Mouse (Mus musculus) hindbrain, embryonic 14.5 days (tissue): ENCODE results near the gene Vrtn. TPM values are rescaled to one million over a fixed set of nuclear protein-coding genes. Genes with fewer than 3 reads are reported as not detected.

Source experiments
- ATAC-seq: fragments of 200-750 bp; cut with Nextera tagmentation; 2 replicates; pipeline ENCODE4 v1.8.0; 2017; ENCODE audit warnings: moderate number of reproducible peaks, mild to moderate bottlenecking, moderate TSS enrichment, moderate library complexity; ENCODE audit not compliant: low FRiP score
- DNase-seq: peaks from one replicate; pipeline ENCODE4 v3.0.0-alpha.2; 2015; ENCODE audit warnings: low spot score
- H3K27ac ChIP-seq: fragments of 300-500 bp; sonication (generic); 2 replicates; pipeline ENCODE4 v1.5.1; 2014; ENCODE audit warnings: mild to moderate bottlenecking, moderate library complexity
- H3K27me3 ChIP-seq: fragments of 300-500 bp; sonication (generic); 2 replicates; pipeline ENCODE4 v1.6.1; 2014; ENCODE audit warnings: mild to moderate bottlenecking, low read length, mixed read lengths; ENCODE audit not compliant: control insufficient read depth, insufficient read depth
- H3K36me3 ChIP-seq: fragments of 300-500 bp; sonication (generic); replicated peaks from 2 replicates; pipeline ENCODE4 v1.6.1; 2014; ENCODE audit not compliant: control insufficient read depth, insufficient read depth
- H3K4me1 ChIP-seq: fragments of 300-500 bp; sonication (generic); replicated peaks from 2 replicates; pipeline ENCODE4 v1.6.1; 2014; ENCODE audit warnings: antibody characterized with exemption, low read length, mixed read lengths; ENCODE audit not compliant: control insufficient read depth, insufficient read depth
- H3K4me2 ChIP-seq: fragments of 300-500 bp; sonication (generic); replicated peaks from 2 replicates; pipeline ENCODE4 v1.6.1; 2014; ENCODE audit warnings: mild to moderate bottlenecking, moderate library complexity
- H3K4me3 ChIP-seq: fragments of 300-500 bp; sonication (generic); replicated peaks from 2 replicates; pipeline ENCODE4 v1.5.1; 2014; ENCODE audit warnings: mild to moderate bottlenecking, low read length
- H3K9ac ChIP-seq: fragments of 300-500 bp; sonication (generic); 2 replicates; pipeline ENCODE4 v1.6.1; 2014
- H3K9me3 ChIP-seq: fragments of 300-500 bp; sonication (generic); 2 replicates; pipeline ENCODE4 v1.6.1; 2016; ENCODE audit warnings: low read length; ENCODE audit not compliant: control insufficient read depth
- WGBS: fragments of 180-500 bp; shearing (Covaris S2); extraction: QIAGEN DNeasy Blood & Tissue Kit; methylation state at CpG from one replicate; pipeline ENCODE4 v1.1.7; 2014; 5-methylcytosine and 5-hydroxymethylcytosine counted together
- polyA plus RNA-seq: library from polyadenylated mRNA; unstranded; fragments of >200 nt; fragmentation: Nextera tagmentation; extraction: Ambion mirVana; gene quantifications from 2 replicates; pipeline ENCODE4 v1.2.1, GENCODE M21; 2014

Vrtn gene
- polyA plus RNA-seq, 1 experiment from 2014 or later, result not detected

DNA sequence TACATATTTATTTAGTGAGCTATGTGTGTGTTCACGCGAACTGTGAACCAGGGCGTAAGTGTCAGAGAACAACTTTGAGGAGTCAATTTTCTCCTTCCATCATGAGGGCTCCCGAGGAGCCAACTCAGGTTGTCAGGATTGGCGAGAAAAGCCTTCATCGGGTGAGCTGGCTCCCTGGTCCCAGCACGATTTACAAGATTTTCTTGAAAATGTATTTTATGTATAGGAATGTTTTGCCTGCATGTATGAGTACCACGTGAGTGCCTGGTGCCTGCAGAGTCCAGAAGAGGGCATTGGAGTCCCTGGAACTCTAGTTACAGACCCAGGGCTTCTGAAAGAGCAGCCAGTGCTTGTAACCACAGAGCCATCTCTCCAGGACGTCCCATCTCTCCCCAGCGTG is 23.2 kb upstream of the Vrtn start:
- H3K4me2 ChIP-seq, result peak overlapping the region; percentile 65
- DNase-seq (no peak), ATAC-seq (peak; percentile 49; the same call in 1 of the 2 replicates)
- peak overlapping the region; percentile 41 for H3K9ac ChIP-seq
- no peaks in the 10 kb centered on the region for H3K36me3 ChIP-seq
- WGBS, result 6% methylated on average over 10 of the region's 10 CpGs
- no peaks in the 10 kb centered on the region for H3K27me3 ChIP-seq
- H3K4me1 ChIP-seq, result 0 out of 2 replicates have a peak, but pooled peaks cover 2% of the 10 kb centered on the region
- H3K4me3 ChIP-seq, result peak overlapping the region; percentile 66
- no peak overlapping the region for H3K27ac ChIP-seq
- no peaks in the 10 kb centered on the region for H3K9me3 ChIP-seq

GRCm38 (mm10) chr12:84620975-84621374 is 19.8 kb upstream of the Vrtn start:
- Histone ChIP-seq H3K9me3 (no peaks in the 10 kb centered on the region), H3K4me3 (no peak overlapping the region), H3K27ac (no peak overlapping the region), H3K4me2 (no peak overlapping the region), H3K27me3 (peaks cover 9% of the 10 kb centered on the region; the same call in 1 of the 2 replicates), H3K4me1 (peaks cover 8% of the 10 kb centered on the region), H3K9ac (no peak overlapping the region), H3K36me3 (no peaks in the 10 kb centered on the region)
- ATAC-seq, result no peak
- peak; percentile 66 for DNase-seq

DNA sequence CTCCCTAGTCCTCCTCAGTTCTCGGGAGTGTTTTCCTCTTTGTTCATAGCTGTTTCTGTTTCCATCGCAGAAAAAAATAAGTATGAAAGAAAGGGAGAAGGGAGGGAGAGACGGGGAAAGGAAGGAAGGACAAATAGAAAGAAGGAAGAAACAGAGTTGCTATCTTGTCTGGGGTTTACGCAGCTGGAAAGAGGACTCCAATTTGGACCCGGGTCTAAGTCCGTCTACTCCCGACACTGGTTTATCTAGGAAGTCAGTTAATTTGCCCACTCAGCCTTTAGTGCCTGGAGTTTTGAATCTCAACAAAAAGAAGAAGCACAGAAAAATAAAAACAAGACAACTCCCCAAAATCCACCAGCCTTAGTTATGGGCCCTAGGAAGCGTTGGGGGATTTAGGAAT is 16.2 kb upstream of the Vrtn start:
- DNase-seq, result no peak
- no peak overlapping the region for H3K27ac ChIP-seq
- H3K36me3 ChIP-seq, result no peaks in the 10 kb centered on the region
- no peak overlapping the region for H3K9ac ChIP-seq
- H3K27me3 ChIP-seq, result peaks cover 9% of the 10 kb centered on the region; the same call in 1 of the 2 replicates
- no peak overlapping the region for H3K4me2 ChIP-seq
- 25% methylated on average over 8 of the region's 8 CpGs for WGBS
- no peaks in the 10 kb centered on the region for H3K9me3 ChIP-seq
- no peak overlapping the region for H3K4me3 ChIP-seq
- no peak for ATAC-seq
- H3K4me1 ChIP-seq, result peaks cover 6% of the 10 kb centered on the region

GRCm38 (mm10) chr12:84625116-84625515 is 15.7 kb upstream of the Vrtn start:
- Histone ChIP-seq H3K27ac (no peak overlapping the region), H3K4me3 (no peak overlapping the region), H3K27me3 (peaks cover 9% of the 10 kb centered on the region; the same call in 1 of the 2 replicates), H3K9ac (peak overlapping the region; percentile 40; the same call in 1 of the 2 replicates), H3K4me2 (peak overlapping the region; percentile 35), H3K36me3 (no peaks in the 10 kb centered on the region), H3K4me1 (peaks cover 6% of the 10 kb centered on the region), H3K9me3 (no peaks in the 10 kb centered on the region)
- ATAC-seq (no peak), DNase-seq (peak; percentile 47)
- 3% methylated on average over 9 of the region's 9 CpGs for WGBS

DNA sequence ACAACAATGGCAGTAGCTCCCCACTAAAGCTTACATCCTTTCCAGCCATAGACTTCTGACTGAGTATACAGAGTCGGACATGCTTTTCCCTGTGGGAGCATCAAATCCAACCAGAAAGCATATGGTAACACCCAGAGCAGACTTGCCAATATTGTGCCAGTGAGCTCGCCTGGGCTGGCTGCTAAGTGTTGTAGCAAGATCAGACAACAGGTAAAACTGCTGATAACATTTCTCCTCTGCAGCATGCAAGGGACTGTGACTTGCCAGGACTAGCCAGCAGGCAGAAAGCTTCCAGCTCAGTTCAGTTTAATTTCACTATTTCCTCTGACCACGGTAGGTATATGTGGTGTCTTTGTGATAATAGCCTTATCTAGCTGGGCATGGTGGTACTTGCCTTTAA is 9.0 kb upstream of the Vrtn start:
- H3K4me1 ChIP-seq, result no peaks in the 10 kb centered on the region
- no peaks in the 10 kb centered on the region for H3K9me3 ChIP-seq
- no peak overlapping the region for H3K27ac ChIP-seq
- DNase-seq (no peak), ATAC-seq (no peak)
- no peak overlapping the region for H3K4me2 ChIP-seq
- H3K4me3 ChIP-seq, result no peak overlapping the region
- no peaks in the 10 kb centered on the region for H3K27me3 ChIP-seq
- 78% methylated on average over 3 of the region's 3 CpGs for WGBS
- H3K36me3 ChIP-seq, result no peaks in the 10 kb centered on the region
- H3K9ac ChIP-seq, result no peak overlapping the region

DNA sequence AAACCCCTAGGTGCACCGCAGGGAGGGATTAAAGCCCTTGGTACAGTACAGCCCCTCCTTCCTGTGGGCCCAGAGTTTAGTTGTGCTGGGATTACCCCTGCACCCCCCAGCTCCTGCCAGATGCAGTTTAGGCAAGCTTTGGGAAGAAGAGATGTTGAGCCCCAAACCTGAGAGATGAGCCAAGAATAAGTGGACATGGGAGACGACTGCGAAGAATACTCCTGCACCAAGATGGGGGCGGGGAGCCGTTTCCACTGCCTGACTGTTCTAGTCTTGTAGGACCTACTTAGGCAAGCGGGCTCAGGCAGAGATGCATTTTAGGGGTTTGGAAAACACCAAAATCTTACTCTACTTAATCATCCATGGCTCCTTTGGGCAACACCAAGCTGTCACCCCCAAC is 566 bp upstream of the Vrtn start:
- no peak for DNase-seq
- Histone ChIP-seq H3K27ac (no peak overlapping the region), H3K9ac (no peak overlapping the region), H3K36me3 (no peaks in the 10 kb centered on the region), H3K4me1 (no peaks in the 10 kb centered on the region), H3K4me3 (no peak overlapping the region), H3K4me2 (no peak overlapping the region), H3K27me3 (peaks cover 50% of the 10 kb centered on the region), H3K9me3 (no peaks in the 10 kb centered on the region)
- ATAC-seq, result no peak
- 13% methylated on average over 6 of the region's 6 CpGs for WGBS

- Histone ChIP-seq H3K36me3 (no peaks in the 10 kb centered on the region), H3K9me3 (no peaks in the 10 kb centered on the region), H3K4me2 (no peak overlapping the region), H3K9ac (no peak overlapping the region), H3K27me3 (peaks cover 7% of the 10 kb centered on the region; the same call in 1 of the 2 replicates), H3K4me1 (no peaks in the 10 kb centered on the region), H3K4me3 (no peak overlapping the region), H3K27ac (no peak overlapping the region)
- 80% methylated on average over 13 of the region's 13 CpGs for WGBS
- DNase-seq, result no peak
- no peak for ATAC-seq
Measured at GRCm38 (mm10) chr12:84650234-84650633, 9.4 kb downstream of the Vrtn start.

DNA sequence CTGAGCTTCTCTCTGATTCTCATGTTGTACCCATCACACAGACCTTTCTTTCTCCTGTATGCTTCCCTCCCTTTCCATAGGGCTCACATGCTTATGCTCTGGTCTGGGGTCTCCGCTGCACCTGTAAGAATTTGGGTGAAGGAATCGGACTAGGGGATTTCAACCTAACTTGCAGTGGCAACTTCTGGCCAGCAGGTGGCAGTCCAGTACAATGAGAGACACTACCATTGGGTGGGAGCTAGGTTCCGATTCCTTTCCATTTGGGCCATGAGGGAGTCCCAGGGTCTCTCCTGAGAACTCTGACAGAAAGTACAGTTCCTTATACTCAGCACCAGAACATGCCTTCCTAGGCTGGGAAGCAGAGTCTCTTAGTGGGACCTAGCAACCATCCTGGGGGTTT is 13.1 kb downstream of the Vrtn start:
- H3K4me2 ChIP-seq, result no peak overlapping the region
- no peak overlapping the region for H3K4me3 ChIP-seq
- ATAC-seq (peak; percentile 48; the same call in 1 of the 2 replicates), DNase-seq (peak; percentile 82)
- no peak overlapping the region for H3K27ac ChIP-seq
- H3K36me3 ChIP-seq, result no peaks in the 10 kb centered on the region
- peaks cover 6% of the 10 kb centered on the region; the same call in 1 of the 2 replicates for H3K27me3 ChIP-seq
- H3K4me1 ChIP-seq, result no peaks in the 10 kb centered on the region
- WGBS, result 19% methylated on average over 3 of the region's 3 CpGs
- H3K9ac ChIP-seq, result no peak overlapping the region
- no peaks in the 10 kb centered on the region for H3K9me3 ChIP-seq

DNA sequence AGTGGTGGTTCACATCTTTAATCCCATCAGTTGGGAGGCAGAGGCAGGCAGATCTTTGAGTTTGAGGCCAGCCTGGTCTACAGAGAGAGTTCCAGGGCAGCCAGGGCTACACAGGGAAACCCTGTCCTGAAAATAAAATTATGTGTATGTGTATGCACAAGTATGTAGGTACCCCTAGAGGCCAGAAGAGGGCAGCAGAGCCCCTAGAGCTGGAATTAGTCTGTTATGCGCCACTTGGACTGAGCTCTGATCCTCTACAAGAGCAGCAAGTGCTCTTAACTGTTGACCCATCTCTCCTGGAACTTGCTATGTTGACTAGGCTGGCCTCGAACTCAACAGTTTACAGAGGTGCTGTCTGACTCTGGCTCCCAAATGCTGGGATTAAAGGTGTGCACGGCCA is 29.7 kb downstream of the Vrtn start:
- ATAC-seq, result no peak
- Histone ChIP-seq H3K9ac (no peak overlapping the region), H3K27me3 (no peaks in the 10 kb centered on the region), H3K9me3 (no peaks in the 10 kb centered on the region), H3K27ac (no peak overlapping the region), H3K4me1 (peaks cover 10% of the 10 kb centered on the region), H3K36me3 (no peaks in the 10 kb centered on the region), H3K4me2 (no peak overlapping the region), H3K4me3 (no peak overlapping the region)
- no peak for DNase-seq
- WGBS, result 98% methylated on average over 3 of the region's 3 CpGs

DNA sequence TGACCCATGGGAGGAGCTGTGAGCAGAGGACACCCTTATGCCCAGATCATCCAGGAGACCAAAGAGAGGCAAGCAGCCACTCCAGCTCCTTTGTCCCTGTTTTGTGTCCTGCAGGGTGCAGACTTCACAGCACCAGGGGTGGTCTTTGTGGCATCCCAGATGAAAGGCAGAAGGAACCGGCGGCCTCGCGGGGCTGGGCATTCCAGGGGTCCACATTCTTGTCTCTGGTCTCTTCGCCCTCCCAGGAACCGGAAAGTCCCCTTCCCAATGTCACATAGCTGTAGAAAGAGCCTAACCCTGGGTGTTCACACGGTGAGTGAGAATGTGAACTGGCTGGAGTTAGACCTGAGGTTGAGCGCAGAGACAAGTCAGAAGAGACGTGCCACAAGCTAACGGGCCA is 30.8 kb downstream of the Vrtn start:
- DNase-seq (no peak), ATAC-seq (no peak)
- H3K4me1 ChIP-seq, result peaks cover 16% of the 10 kb centered on the region
- no peaks in the 10 kb centered on the region for H3K27me3 ChIP-seq
- no peak overlapping the region for H3K27ac ChIP-seq
- WGBS, result 30% methylated on average over 10 of the region's 10 CpGs
- H3K9ac ChIP-seq, result no peak overlapping the region
- no peak overlapping the region for H3K4me2 ChIP-seq
- H3K4me3 ChIP-seq, result no peak overlapping the region
- H3K36me3 ChIP-seq, result no peaks in the 10 kb centered on the region
- H3K9me3 ChIP-seq, result no peaks in the 10 kb centered on the region
